Mouse (Mus musculus): ENCODE measurements around the gene Efcab8. TPM values are rescaled to one million over a fixed set of nuclear protein-coding genes. Genes with fewer than 3 reads are reported as not detected.
"Not testable (repeated sequence)": the region's sequence is repeated elsewhere in the genome, so short reads cannot be mapped to it uniquely, and the experiment has no call there.

Efcab8 gene
- polyA plus RNA-seq (2017; shearing (Covaris generic)): not detected

DNA sequence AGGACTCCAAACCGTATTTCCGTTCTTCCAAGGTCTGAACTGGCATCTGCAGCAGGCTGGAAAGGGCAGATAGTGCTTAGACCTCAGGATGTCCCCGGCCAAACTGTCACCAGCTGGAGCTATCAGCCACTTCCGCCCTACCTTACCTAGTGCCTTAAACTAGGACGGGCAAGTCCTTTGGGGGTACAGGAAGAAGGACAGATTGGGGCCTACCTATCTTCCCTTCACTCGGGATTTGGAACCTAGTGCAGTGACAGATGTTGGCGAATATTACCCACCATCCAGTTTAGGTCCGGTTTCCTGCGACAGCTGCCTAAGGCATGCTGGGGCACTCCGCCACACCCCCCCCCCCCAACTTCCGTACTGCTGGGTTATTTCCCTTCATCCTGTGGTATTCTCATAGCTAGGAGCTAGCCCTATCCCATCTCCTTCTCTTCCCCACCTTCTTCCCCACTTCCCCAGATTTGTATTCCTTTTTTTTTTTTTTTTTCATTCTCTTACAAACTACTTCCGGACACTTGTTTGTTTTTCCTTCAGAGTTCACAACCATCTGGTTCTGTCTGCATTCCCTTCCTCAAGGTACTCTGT is at the start of gene Efcab8:
TSS of gene Efcab8 (plus strand) at position 538 of the 588 bp plus-strand sequence.
- peak; percentile 77 for ATAC-seq

- ATAC-seq: peak; percentile 71
These were observed 45.7 kb upstream of the Efcab8 start for GRCm38 (mm10) chr2:153734033-153734432.

- peak; percentile 96 for ATAC-seq
These were observed 39.0 kb upstream of the Efcab8 start, which contains the start of gene Mapre1 for GRCm38 (mm10) chr2:153740500-153741436. TSS of gene Mapre1 (plus strand) at chr2:153741274.

DNA sequence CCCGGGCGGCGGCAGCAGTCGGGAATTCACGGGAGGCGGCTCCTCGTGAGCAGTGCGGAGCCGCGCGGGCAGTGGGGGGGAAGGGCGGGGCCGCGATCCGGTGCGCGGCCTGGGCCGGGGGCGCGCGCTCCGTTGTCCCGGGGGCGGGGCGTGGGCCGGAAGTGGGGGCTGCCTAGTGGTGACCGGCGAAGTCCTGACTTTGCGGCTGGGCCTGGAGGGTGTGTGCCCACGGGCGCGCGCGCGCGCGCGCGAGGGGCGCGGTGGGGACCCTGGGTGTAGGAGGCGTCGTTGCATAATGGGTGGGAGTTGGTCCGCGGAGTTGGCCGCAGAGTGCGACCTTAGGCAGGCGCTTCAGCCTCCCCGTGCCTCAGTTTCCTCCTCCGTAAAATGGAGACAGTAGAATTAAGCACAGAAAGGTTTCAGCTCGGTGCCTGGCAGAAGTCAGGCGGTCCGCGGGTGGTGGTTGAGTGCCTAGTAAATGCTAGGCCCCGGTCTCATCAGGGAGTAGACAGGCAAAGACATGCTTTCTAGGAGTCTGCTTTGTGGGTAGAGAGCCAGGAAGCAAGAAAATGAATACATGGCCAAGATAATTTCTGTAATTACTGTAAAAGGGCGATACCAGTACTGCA is 38.2 kb upstream of the Efcab8 start:
- ATAC-seq: peak; percentile 30

DNA sequence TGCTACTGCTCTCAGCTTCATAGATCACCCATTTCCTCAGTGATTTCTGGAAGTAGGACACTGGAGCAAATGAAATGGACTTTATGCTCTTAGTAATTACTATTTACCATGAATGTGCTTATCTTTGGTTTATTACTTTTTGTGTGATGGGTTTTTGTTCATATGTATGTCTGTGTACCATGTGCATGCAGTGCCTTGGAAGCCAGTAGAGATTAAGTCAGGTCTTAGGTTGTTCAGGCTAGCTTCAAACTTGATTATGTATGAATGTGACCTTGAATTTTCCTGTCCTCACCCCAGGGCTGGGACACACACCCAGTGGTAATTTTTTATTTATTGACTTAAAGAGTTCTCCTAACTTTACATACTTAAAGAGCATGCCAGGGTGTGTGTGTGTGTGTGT is 31.7 kb upstream of the Efcab8 start:
- no peak for ATAC-seq

DNA sequence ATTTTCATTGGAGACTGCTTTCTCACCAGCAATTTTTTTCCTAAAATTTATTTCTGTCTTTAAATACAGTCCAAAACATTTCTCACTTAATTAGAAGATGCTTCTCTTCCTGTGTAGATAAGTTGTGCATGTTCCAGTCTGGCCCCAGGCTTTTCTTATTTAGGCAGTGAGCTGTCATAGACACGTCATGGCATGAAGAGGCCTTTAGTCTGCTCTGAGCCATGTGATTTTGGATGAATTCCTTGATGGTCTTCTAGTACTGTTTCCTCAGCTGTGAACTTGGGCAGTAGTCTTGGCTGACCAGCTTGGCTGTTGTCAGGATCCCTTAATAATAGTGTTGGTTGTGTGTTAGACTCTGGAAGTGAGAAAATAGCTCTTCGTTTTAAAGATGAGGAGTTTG is 29.4 kb upstream of the Efcab8 start:
- no peak for ATAC-seq

DNA sequence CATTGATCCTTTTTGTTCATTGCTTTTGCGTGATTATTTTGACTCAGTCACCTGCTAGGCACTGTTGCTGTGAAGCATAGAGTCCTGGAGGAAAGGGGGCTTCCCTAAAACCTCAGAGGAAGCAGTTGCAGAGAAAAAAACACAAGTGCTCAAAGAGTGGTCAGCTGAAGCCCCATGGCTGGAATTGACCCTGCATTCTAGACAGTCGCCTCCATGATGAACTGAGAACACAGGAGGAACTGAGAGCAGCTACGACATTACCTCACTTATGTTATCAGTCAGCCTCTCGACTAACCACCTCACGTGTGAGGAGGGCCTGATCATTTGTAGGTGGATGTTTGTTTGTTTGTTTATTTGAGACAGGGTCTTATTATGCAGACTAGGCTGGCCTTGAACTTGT is 17.6 kb upstream of the Efcab8 start:
- no peak for ATAC-seq

DNA sequence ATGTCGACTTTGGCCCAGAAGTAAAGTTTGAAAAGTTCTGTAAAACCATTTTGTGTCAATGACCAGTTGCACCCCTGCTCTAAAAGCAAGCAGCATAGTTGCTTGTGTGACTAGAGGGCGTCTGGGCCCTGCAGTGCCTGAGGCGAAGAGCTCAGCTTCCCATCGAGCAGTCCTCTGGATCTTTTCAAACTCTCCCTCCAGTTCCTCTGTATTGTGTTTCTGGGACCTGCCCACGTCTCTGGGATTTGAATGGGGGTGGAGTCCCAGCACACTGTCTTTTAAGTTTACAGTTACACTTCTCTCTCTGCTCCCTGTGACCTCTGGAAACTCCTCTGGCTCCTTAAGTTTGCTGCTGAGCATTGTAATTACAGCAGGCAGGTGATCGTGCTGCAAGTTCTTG is 12.2 kb upstream of the Efcab8 start:
- ATAC-seq: no peak

- ATAC-seq: no peak
These were observed 10.8 kb upstream of the Efcab8 start for GRCm38 (mm10) chr2:153768881-153769280.

DNA sequence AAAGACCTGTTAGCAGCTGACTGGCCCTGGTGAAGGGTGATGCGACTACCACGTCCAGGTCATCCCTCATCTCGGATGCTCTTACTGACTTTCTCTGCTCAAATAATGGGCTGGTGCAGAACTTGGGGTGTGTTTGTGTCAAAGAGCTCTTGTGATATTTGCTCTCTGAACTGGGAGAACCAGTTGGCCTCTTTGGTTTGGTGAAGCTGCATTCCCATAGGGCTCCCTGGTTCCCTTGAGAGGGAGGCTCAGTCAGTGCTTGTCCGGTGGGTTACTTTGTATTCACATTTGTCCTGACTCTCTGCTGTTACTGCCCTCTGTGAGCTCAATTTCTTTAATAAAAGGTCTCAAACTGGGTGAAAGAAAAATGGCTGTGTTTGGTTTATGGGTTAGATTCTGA is 6.8 kb upstream of the Efcab8 start:
- ATAC-seq: no peak

- no peak for ATAC-seq
These were observed 4.3 kb upstream of the Efcab8 start for GRCm38 (mm10) chr2:153775472-153775871.

GRCm38 (mm10) chr2:153778638-153779362 is 931 bp upstream of the Efcab8 start:
- ATAC-seq: peak; percentile 66

GRCm38 (mm10) chr2:153781181-153781580 is 1.4 kb downstream of the Efcab8 start:
- ATAC-seq: no peak

GRCm38 (mm10) chr2:153784668-153785067 is 4.9 kb downstream of the Efcab8 start:
- ATAC-seq: no peak

DNA sequence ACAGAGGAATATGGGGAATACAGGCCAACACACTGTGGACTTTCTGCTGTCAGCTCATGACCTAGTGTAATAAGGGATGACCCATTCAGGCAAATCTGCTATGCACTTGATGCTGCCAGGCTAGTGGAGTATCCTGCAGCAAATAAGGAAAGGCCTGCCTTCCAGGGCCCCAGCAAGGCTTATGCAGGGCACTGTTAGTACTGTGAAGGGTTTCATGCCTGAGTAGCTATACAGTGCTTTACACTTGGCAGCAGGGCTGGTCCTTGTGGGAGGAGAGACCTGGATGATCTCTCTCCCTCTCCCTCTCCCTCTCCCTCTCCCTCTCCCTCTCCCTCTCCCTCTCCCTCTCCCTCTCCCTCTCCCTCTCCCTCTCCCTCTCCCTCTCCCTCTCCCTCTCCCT is 13.6 kb downstream of the Efcab8 start:
- ATAC-seq: no peak

GRCm38 (mm10) chr2:153795090-153795489 is 15.4 kb downstream of the Efcab8 start:
- ATAC-seq: no peak

DNA sequence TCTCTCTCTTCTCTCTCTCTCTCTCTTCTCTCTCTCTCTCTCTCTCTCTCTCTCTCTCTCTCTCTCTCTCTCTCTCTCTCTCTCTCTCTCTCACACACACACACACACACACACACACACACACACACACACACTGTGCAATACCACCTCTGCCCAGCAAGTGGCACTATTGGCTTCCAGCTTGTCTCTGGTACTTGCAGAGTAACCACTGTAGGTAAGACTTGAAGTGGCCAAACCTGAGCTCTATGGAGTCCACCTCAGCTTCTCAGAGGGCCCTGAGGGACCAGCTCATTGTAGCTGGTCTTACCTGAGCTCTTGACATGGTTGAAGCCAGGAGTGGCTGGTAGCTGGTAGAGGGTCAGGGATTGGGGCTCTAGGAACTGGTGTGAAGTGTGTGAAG is 27.7 kb downstream of the Efcab8 start:
- ATAC-seq: not testable (repeated sequence)

GRCm38 (mm10) chr2:153808146-153808545 is 28.4 kb downstream of the Efcab8 start:
- ATAC-seq: no peak

- no peak for ATAC-seq
These were observed 29.1 kb downstream of the Efcab8 start for GRCm38 (mm10) chr2:153808841-153809240.

- no peak for ATAC-seq
These were observed 30.2 kb downstream of the Efcab8 start for GRCm38 (mm10) chr2:153809921-153810320.

GRCm38 (mm10) chr2:153822005-153822543 is 42.3 kb downstream of the Efcab8 start:
- ATAC-seq: no peak

GRCm38 (mm10) chr2:153824593-153824992 is 44.9 kb downstream of the Efcab8 start:
- ATAC-seq: no peak

Measured in CD4-positive, CD25-positive, alpha-beta regulatory T cell, adult 4 months (primary cell).